Mouse (Mus musculus): ENCODE results near the gene Cyp4a30b. TPM values are rescaled to one million over a fixed set of nuclear protein-coding genes. Genes with fewer than 3 reads are reported as not detected.
"Not testable (repeated sequence)": the region's sequence is repeated elsewhere in the genome, so short reads cannot be mapped to it uniquely, and the experiment has no call there.

Gene Cyp4a30b
- not detected in 2 replicates for polyA plus RNA-seq (2012; ENCODE audit: insufficient read depth, low replicate concordance)

- H3K4me1 ChIP-seq: no peaks in the 10 kb centered on the region
- no peak for TF ChIP-seq FLI1 (IDR thresholded peaks at IDR 0.05; ENCODE audit: low read length)
- TF ChIP-seq GATA1 (IDR thresholded peaks at IDR 0.05; ENCODE audit: borderline replicate concordance, low read length): no peak
- no peaks in the 10 kb centered on the region for H3K27me3 ChIP-seq (replicated peaks)
- no peak within 1 kb of the TSS for H3K4me3 ChIP-seq (replicated peaks)
- no peaks in the 10 kb centered on the region for H3K36me3 ChIP-seq (replicated peaks; ENCODE audit: low read length)
- H3K9me3 ChIP-seq: no peaks in the 10 kb centered on the region
These were observed at the start of gene Cyp4a30b for GRCm38 (mm10) chr4:115452304-115452703. TSS of gene Cyp4a30b (plus strand) at chr4:115452604.

GRCm38 (mm10) chr4:115411324-115411723 is 41.1 kb upstream of the Cyp4a30b start, which contains the start of gene Cyp4a12b:
TSS of gene Cyp4a12b (plus strand) at chr4:115411624.
- H3K36me3 ChIP-seq (replicated peaks; ENCODE audit: low read length); H3K4me1 ChIP-seq; H3K4me3 ChIP-seq (replicated peaks); H3K27me3 ChIP-seq (replicated peaks); H3K9me3 ChIP-seq: not testable (repeated sequence)

DNA sequence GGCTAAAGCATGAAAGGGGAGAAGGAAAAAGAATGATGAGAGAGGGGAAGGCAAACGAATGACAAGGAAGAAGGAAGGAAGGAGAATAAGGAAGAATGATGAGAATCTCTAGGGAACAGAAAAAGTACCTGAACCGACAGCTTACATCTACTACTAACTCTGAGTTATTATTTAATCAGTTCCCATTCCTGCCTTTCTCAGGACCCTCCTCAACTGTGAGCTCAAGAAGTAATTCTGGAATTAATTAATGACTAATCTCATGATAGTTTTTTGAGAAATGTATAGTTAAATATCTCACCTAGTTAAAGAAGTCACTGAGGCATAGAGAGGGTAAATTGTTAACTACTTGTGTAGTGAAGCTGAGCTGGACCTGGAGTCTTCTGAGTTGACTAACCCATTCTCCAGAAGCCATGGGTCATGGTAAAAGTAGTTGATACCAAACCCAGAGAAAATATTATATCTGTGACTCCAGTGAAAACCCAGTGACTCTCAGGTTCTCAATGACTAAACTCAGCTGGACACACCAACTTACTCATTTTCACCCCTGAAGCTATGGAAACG is 1.7 kb upstream of the Cyp4a30b start:
- H3K9me3 ChIP-seq: no peaks in the 10 kb centered on the region
- H3K36me3 ChIP-seq (replicated peaks; ENCODE audit: low read length): no peaks in the 10 kb centered on the region
- H3K27me3 ChIP-seq (replicated peaks): no peaks in the 10 kb centered on the region
- no peak overlapping the region for H3K4me3 ChIP-seq (replicated peaks)
- TF ChIP-seq FLI1 (IDR thresholded peaks at IDR 0.05; ENCODE audit: low read length) (no peak), GATA1 (IDR thresholded peaks at IDR 0.05; ENCODE audit: borderline replicate concordance, low read length) (no peak)
- no peaks in the 10 kb centered on the region for H3K4me1 ChIP-seq

DNA sequence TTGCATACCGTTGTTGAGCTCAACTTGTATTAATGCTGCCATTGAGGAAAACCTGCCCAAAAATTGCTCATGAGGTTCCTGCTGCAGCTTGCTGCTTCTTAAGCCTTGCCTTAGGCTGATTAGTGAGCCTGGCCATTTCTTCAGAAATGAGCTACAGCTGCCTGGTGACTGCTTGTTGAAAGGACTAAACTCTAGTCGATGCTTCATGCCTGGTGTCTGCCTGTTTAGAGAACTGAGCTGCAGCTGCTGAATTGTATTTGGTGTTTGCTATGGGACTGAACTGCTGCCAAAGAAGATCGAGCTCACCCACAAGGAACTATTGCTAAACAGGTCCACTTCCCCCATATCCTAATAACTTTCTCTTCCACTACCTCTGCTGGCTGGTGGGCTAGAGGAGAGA is 21.2 kb downstream of the Cyp4a30b start:
- not testable (repeated sequence) for H3K36me3 ChIP-seq (replicated peaks; ENCODE audit: low read length); H3K27me3 ChIP-seq (replicated peaks); H3K4me1 ChIP-seq; H3K9me3 ChIP-seq; H3K4me3 ChIP-seq (replicated peaks)

- H3K9me3 ChIP-seq; H3K4me1 ChIP-seq; H3K4me3 ChIP-seq (replicated peaks): not testable (repeated sequence)
These were observed 23.6 kb downstream of the Cyp4a30b start for GRCm38 (mm10) chr4:115476051-115476450.

GRCm38 (mm10) chr4:115481006-115481652 is 28.7 kb downstream of the Cyp4a30b start:
- Histone ChIP-seq H3K9me3 (no peaks in the 10 kb centered on the region), H3K27me3 (replicated peaks) (no peaks in the 10 kb centered on the region), H3K36me3 (replicated peaks; ENCODE audit: low read length) (no peaks in the 10 kb centered on the region), H3K4me3 (replicated peaks) (no peak overlapping the region), H3K4me1 (no peaks in the 10 kb centered on the region)
- TF ChIP-seq GATA1 (IDR thresholded peaks at IDR 0.05; ENCODE audit: borderline replicate concordance, low read length) (no peak), FLI1 (IDR thresholded peaks at IDR 0.05; ENCODE audit: low read length) (no peak)

More at GRCm38 (mm10) chr4:115476051-115476450, 23.6 kb downstream of the Cyp4a30b start:
- H3K36me3 ChIP-seq (replicated peaks; ENCODE audit: low read length); H3K27me3 ChIP-seq (replicated peaks): not testable (repeated sequence)

GRCm38 (mm10) chr4:115496001-115496400 is 43.6 kb downstream of the Cyp4a30b start, which contains the start of gene Cyp4a14:
TSS of gene Cyp4a14 (minus strand) at chr4:115496142.
- TF ChIP-seq GATA1 (IDR thresholded peaks at IDR 0.05; ENCODE audit: borderline replicate concordance, low read length) (no peak), FLI1 (IDR thresholded peaks at IDR 0.05; ENCODE audit: low read length) (no peak)
- Histone ChIP-seq H3K36me3 (replicated peaks; ENCODE audit: low read length) (no peaks in the 10 kb centered on the region), H3K4me3 (replicated peaks) (no peak within 1 kb of the TSS), H3K4me1 (no peaks in the 10 kb centered on the region), H3K27me3 (replicated peaks) (no peaks in the 10 kb centered on the region), H3K9me3 (no peaks in the 10 kb centered on the region)

- no peaks in the 10 kb centered on the region for H3K4me1 ChIP-seq
- TF ChIP-seq FLI1 (IDR thresholded peaks at IDR 0.05; ENCODE audit: low read length) (no peak), GATA1 (IDR thresholded peaks at IDR 0.05; ENCODE audit: borderline replicate concordance, low read length) (no peak)
- H3K9me3 ChIP-seq: no peaks in the 10 kb centered on the region
- no peaks in the 10 kb centered on the region for H3K36me3 ChIP-seq (replicated peaks; ENCODE audit: low read length)
- H3K4me3 ChIP-seq (replicated peaks): no peak overlapping the region
- H3K27me3 ChIP-seq (replicated peaks): no peaks in the 10 kb centered on the region
These were observed 45.1 kb downstream of the Cyp4a30b start for GRCm38 (mm10) chr4:115497466-115497865.

DNA sequence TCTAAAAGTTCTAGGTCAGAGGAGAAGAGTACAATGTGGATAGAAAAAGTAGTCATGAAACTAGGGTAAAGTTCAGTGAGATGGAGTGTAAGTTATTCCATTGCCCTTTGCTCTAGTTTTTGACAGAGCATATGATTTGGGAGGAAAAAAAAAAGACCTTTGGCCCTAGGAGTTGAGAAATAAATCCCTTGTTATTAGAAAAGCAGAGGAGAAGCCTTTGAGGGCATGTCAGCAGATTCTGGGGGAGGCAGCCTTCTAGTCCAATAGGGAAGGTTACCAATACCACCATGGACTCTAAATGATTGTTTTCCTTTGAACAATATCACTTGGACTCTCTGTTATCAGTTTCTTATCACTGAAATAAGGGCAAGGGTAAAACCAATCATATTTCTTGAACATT is 61.6 kb downstream of the Cyp4a30b start:
- not testable (repeated sequence) for H3K4me3 ChIP-seq (replicated peaks); H3K27me3 ChIP-seq (replicated peaks); H3K36me3 ChIP-seq (replicated peaks; ENCODE audit: low read length); H3K4me1 ChIP-seq; H3K9me3 ChIP-seq

GRCm38 (mm10) chr4:115518000-115518399 is 65.6 kb downstream of the Cyp4a30b start, which contains the start of gene Cyp4a10:
TSS of gene Cyp4a10 (plus strand) at chr4:115518264.
- H3K9me3 ChIP-seq; H3K4me3 ChIP-seq (replicated peaks): not testable (repeated sequence)

GRCm38 (mm10) chr4:115519444-115519843 is 67.0 kb downstream of the Cyp4a30b start:
- H3K27me3 ChIP-seq (replicated peaks): no peaks in the 10 kb centered on the region
- no peaks in the 10 kb centered on the region for H3K9me3 ChIP-seq
- H3K36me3 ChIP-seq (replicated peaks; ENCODE audit: low read length): no peaks in the 10 kb centered on the region
- TF ChIP-seq FLI1 (IDR thresholded peaks at IDR 0.05; ENCODE audit: low read length) (no peak), GATA1 (IDR thresholded peaks at IDR 0.05; ENCODE audit: borderline replicate concordance, low read length) (no peak)
- H3K4me3 ChIP-seq (replicated peaks): no peak overlapping the region
- H3K4me1 ChIP-seq: no peaks in the 10 kb centered on the region

More at GRCm38 (mm10) chr4:115518000-115518399, 65.6 kb downstream of the Cyp4a30b start, which contains the start of gene Cyp4a10:
- not testable (repeated sequence) for H3K27me3 ChIP-seq (replicated peaks); H3K4me1 ChIP-seq; H3K36me3 ChIP-seq (replicated peaks; ENCODE audit: low read length)

Other genes starting within 250 kb of the Cyp4a30b start
- not detected in 2 replicates for gene Cyp4a29, start 210.5 kb upstream of the Cyp4a30b start, polyA plus RNA-seq (2012; ENCODE audit: insufficient read depth, low replicate concordance)
- not detected in 2 replicates for gene Cyp4a12a, start 153.6 kb upstream of the Cyp4a30b start, polyA plus RNA-seq (2012; ENCODE audit: insufficient read depth, low replicate concordance)
- gene Cyp4a12b, start 41.0 kb upstream of the Cyp4a30b start, polyA plus RNA-seq (2012; ENCODE audit: insufficient read depth, low replicate concordance): not detected in 2 replicates
- not detected in 2 replicates for gene Cyp4a14, start 43.5 kb downstream of the Cyp4a30b start, polyA plus RNA-seq (2012; ENCODE audit: insufficient read depth, low replicate concordance)
- not detected in 2 replicates for gene Cyp4a10, start 65.7 kb downstream of the Cyp4a30b start, polyA plus RNA-seq (2012; ENCODE audit: insufficient read depth, low replicate concordance)
- gene Cyp4a31, start 111.0 kb downstream of the Cyp4a30b start, polyA plus RNA-seq (2012; ENCODE audit: insufficient read depth, low replicate concordance): not detected in 2 replicates
- not detected in 2 replicates for gene Cyp4a32, start 148.4 kb downstream of the Cyp4a30b start, polyA plus RNA-seq (2012; ENCODE audit: insufficient read depth, low replicate concordance)
- gene Cyp4b1, start 195.1 kb downstream of the Cyp4a30b start, polyA plus RNA-seq (2012; ENCODE audit: insufficient read depth, low replicate concordance): not detected in 2 replicates

Measured in megakaryocyte, embryonic 14.5 days (primary cell).